Mouse (Mus musculus): Measurements from ENCODE around the gene Fam13a. TPM values are rescaled to one million over a fixed set of nuclear protein-coding genes. Genes with fewer than 3 reads are reported as not detected.

The Fam13a gene
- total RNA-seq, 2 experiments from 2014 or later: 20.8 to 29.9 TPM

Other genes starting within 250 kb of the Fam13a start
- gene Herc3, start 193.1 kb downstream of the Fam13a start, total RNA-seq (2021): 10 to 100 TPM; 57.3 to 63.8 TPM
- gene Nap1l5, start 117.5 kb downstream of the Fam13a start, total RNA-seq (2021): 1 to 10 TPM in 1 of 2 experiments, under 1 TPM in 1; 0.75 to 1.3 TPM
- gene Tigd2, start 184.3 kb upstream of the Fam13a start, total RNA-seq (2021): 10 to 100 TPM; 10.7 to 11.3 TPM

Measured in heart, adult 18-20 months (tissue).